Mouse (Mus musculus) intestine, embryonic 14.5 days (tissue): ENCODE measurements at regions not wholly inside any gene's neighbourhood (a gene's known extent, or its start where the extent isn't known, plus 50 kb on each side); places are given as distances from the start of the nearest gene placed in this dataset.
"Not testable (repeated sequence)": the region's sequence is repeated elsewhere in the genome, so short reads cannot be mapped to it uniquely, and the experiment has no call there.

Experiments used
- ATAC-seq: fragments of 200-750 bp; cut with Nextera tagmentation; replicated peaks from 2 replicates; pipeline ENCODE4 v1.8.0; 2017; ENCODE audit warnings: low read depth, moderate number of reproducible peaks, moderate TSS enrichment, moderate library complexity; ENCODE audit not compliant: low FRiP score, low TSS enrichment
- DNase-seq: peaks from one replicate; pipeline ENCODE4 v3.0.0-alpha.2; 2018; ENCODE audit warnings: low spot score
- H3K27ac ChIP-seq: fragments of 300-500 bp; sonication (generic); 2 replicates; pipeline ENCODE4 v1.5.1; 2014; ENCODE audit warnings: low read depth, mild to moderate bottlenecking, control low read depth
- H3K27me3 ChIP-seq: fragments of 300-500 bp; sonication (generic); replicated peaks from 2 replicates; pipeline ENCODE4 v1.6.1; 2014; ENCODE audit warnings: low read length, control low read depth; ENCODE audit not compliant: control insufficient read depth, insufficient read depth
- H3K36me3 ChIP-seq: fragments of 300-500 bp; sonication (generic); 2 replicates; pipeline ENCODE4 v1.6.1; 2014; ENCODE audit warnings: low read length, control low read depth; ENCODE audit not compliant: control insufficient read depth, insufficient read depth
- H3K4me1 ChIP-seq: fragments of 300-500 bp; sonication (generic); replicated peaks from 2 replicates; pipeline ENCODE4 v1.6.1; 2014; ENCODE audit warnings: low read length, control low read depth, mixed read lengths; ENCODE audit not compliant: control insufficient read depth, insufficient read depth
- H3K4me2 ChIP-seq: fragments of 300-500 bp; sonication (generic); 2 replicates; pipeline ENCODE4 v1.6.1; 2014; ENCODE audit warnings: low read length
- H3K4me3 ChIP-seq: fragments of 300-500 bp; sonication (generic); 2 replicates; pipeline ENCODE4 v1.5.1; 2014; ENCODE audit warnings: low read depth, low read length, control low read depth, mixed read lengths
- H3K9ac ChIP-seq: fragments of 300-500 bp; sonication (generic); 2 replicates; pipeline ENCODE4 v1.6.1; 2014; ENCODE audit warnings: mild to moderate bottlenecking, low read length
- H3K9me3 ChIP-seq: fragments of 300-500 bp; sonication (generic); 2 replicates; pipeline ENCODE4 v1.6.1; 2016; ENCODE audit warnings: low read length, control low read depth; ENCODE audit not compliant: control insufficient read depth
- WGBS: fragments of 180-500 bp; shearing (Covaris S2); extraction: QIAGEN DNeasy Blood & Tissue Kit; methylation state at CpG from one replicate; pipeline ENCODE4 v1.1.7; 2014; 5-methylcytosine and 5-hydroxymethylcytosine counted together

- ATAC-seq: no peak
- H3K4me3 ChIP-seq: no peak overlapping the region
- WGBS: 68% methylated on average over 3 of the region's 3 CpGs
- no peaks in the 10 kb centered on the region for H3K4me1 ChIP-seq
- no peak overlapping the region for H3K27ac ChIP-seq
- H3K9ac ChIP-seq: no peak overlapping the region
- H3K36me3 ChIP-seq: no peaks in the 10 kb centered on the region
- DNase-seq: no peak
- H3K9me3 ChIP-seq: no peaks in the 10 kb centered on the region
- no peak overlapping the region for H3K4me2 ChIP-seq
- H3K27me3 ChIP-seq: no peaks in the 10 kb centered on the region
Measured at GRCm38 (mm10) chr10:70847341-70847882, 191.6 kb upstream of the Phyhipl start.

DNA sequence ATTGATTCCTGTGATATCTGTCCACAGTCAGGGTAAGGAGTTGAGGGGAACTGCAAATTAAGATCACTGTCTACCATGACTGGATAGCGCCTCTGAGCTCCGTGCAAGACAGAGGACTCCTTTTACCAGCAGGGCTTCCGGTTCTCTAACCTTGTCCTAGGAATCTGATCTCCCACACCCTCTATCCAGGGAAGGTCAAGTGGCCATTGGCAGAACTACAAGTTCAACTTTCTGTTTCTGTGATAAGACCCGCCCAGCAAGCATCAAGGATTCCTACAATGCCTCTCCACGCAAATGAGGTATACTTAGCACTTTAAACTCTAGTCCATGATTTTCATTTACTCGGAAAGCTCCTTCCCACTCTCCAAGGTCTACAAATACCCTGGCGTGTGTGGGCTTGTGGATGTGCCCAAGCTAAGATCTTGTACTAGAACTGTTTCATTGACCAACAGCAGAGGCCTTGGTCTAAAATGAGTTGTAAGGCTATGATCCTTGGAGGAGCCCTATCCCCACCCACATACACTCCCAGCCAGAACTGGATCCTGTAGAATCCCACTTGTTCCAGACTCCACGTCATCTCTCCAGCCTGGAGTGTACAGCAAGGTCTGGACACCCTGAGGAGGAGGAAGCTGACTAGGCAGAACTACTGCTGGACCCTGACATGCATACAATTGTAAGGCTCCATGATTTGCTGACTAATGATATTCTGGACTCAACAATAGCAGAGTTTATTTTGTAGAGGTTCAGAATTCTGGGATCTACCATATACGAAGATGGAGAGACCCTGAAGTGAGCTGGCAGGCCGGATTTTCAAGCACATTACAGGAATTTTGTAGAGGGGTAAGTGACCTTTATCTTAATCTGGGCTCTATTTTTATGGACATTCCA lies 190.8 kb upstream of the Phyhipl start:
- no peak for ATAC-seq
- 89% methylated on average over 10 of the region's 10 CpGs for WGBS

GRCm38 (mm10) chr10:70843848-70844247 lies 188.1 kb upstream of the Phyhipl start:
- Histone ChIP-seq H3K4me3 (no peak overlapping the region), H3K9ac (no peak overlapping the region), H3K9me3 (no peaks in the 10 kb centered on the region), H3K36me3 (no peaks in the 10 kb centered on the region), H3K4me2 (no peak overlapping the region), H3K4me1 (no peaks in the 10 kb centered on the region), H3K27ac (no peak overlapping the region), H3K27me3 (no peaks in the 10 kb centered on the region)
- DNase-seq: no peak
- ATAC-seq: no peak
- WGBS: 68% methylated on average over 2 of the region's 2 CpGs

More for the DNA sequence above, 190.8 kb upstream of the Phyhipl start:
- Histone ChIP-seq H3K4me2 (no peak overlapping the region), H3K9me3 (no peaks in the 10 kb centered on the region), H3K4me3 (no peak overlapping the region), H3K36me3 (no peaks in the 10 kb centered on the region), H3K27ac (no peak overlapping the region), H3K4me1 (no peaks in the 10 kb centered on the region), H3K27me3 (no peaks in the 10 kb centered on the region), H3K9ac (no peak overlapping the region)
- no peak for DNase-seq

- no peaks in the 10 kb centered on the region for H3K27me3 ChIP-seq
- no peak for ATAC-seq
- 0 out of 2 replicates have a peak, but pooled peaks cover 4% of the 10 kb centered on the region for H3K9me3 ChIP-seq
- 90% methylated on average over 4 of the region's 4 CpGs for WGBS
- H3K4me2 ChIP-seq: no peak overlapping the region
- H3K36me3 ChIP-seq: no peaks in the 10 kb centered on the region
- H3K9ac ChIP-seq: no peak overlapping the region
- H3K27ac ChIP-seq: no peak overlapping the region
- no peak overlapping the region for H3K4me3 ChIP-seq
- no peak for DNase-seq
- no peaks in the 10 kb centered on the region for H3K4me1 ChIP-seq
Measured at GRCm38 (mm10) chr10:70842176-70842838, 186.5 kb upstream of the Phyhipl start.

DNA sequence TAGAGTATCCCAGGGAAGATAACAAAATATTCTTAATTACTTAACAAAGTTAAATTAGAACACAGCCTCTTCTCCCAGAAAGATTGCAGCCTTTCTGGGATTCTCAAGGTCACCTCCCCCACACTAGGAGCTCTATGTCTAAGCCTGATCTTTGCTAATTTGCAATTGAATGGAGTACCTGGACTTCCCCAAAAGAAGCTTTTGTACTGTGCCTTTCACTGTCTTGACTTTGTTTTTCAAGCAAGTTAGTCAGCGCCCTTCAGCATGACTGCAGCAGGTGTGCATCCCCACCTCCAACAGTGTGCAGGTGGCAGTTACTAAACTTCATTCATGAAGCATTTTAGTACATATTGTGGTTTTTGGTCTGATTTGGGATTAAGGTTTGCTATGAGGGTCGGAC lies 185.4 kb upstream of the Phyhipl start:
- not testable (repeated sequence) for H3K36me3 ChIP-seq, DNase-seq, H3K27me3 ChIP-seq, H3K9ac ChIP-seq, H3K27ac ChIP-seq, H3K4me3 ChIP-seq, H3K4me1 ChIP-seq, ATAC-seq, H3K4me2 ChIP-seq, H3K9me3 ChIP-seq
- WGBS: 98% methylated on average over 2 of the region's 2 CpGs

DNA sequence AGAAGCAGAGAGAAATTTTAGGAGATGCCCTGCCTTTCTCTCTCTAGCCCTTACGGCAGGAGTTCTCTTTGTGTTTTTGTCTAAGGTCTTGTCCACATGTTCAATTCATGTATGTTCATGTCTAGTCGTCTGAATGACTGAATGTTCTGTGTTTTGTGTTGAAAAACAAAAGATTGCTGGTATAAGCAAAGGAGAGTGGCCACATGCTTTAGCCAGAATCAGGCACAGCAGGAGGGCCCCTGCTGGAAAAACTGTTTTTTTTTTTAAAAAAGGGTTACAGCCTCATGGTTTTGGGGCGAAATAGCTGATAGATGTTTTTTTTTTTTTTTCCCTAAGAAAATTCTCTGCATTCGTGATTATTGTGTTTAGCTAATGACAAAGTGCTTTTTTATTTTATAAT lies 182.4 kb upstream of the Phyhipl start:
- Histone ChIP-seq H3K9me3 (0 out of 2 replicates have a peak, but pooled peaks cover 4% of the 10 kb centered on the region), H3K36me3 (no peaks in the 10 kb centered on the region), H3K27me3 (no peaks in the 10 kb centered on the region), H3K9ac (no peak overlapping the region), H3K27ac (no peak overlapping the region), H3K4me3 (no peak overlapping the region), H3K4me2 (no peak overlapping the region), H3K4me1 (no peaks in the 10 kb centered on the region)
- no peak for ATAC-seq
- 89% methylated on average over 4 of the region's 4 CpGs for WGBS
- DNase-seq: no peak

DNA sequence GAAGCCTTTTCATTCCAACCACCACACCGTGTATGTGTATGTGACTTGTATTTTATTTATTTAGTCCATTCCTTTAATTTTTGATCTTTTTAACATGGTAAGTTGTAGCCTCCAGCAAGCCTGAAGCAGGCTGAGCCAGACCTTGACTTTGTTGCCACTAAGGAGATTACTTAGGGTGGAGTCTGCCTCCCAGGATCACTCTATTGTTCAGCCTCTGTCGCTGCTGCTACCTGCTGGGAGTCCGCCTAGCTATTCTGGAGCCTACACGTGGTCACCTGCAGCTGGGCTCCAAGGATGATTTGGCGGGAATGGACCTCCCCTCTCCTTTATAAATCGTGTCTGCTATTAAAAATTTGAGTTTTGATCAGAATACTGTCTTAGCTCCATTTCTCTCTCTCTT lies 181.6 kb upstream of the Phyhipl start:
- ATAC-seq: no peak
- H3K4me3 ChIP-seq: no peak overlapping the region
- H3K27me3 ChIP-seq: no peaks in the 10 kb centered on the region
- H3K9me3 ChIP-seq: 0 out of 2 replicates have a peak, but pooled peaks cover 4% of the 10 kb centered on the region
- no peak overlapping the region for H3K27ac ChIP-seq
- no peak overlapping the region for H3K9ac ChIP-seq
- DNase-seq: no peak
- no peak overlapping the region for H3K4me2 ChIP-seq
- 88% methylated on average over 6 of the region's 6 CpGs for WGBS
- no peaks in the 10 kb centered on the region for H3K4me1 ChIP-seq
- H3K36me3 ChIP-seq: no peaks in the 10 kb centered on the region

DNA sequence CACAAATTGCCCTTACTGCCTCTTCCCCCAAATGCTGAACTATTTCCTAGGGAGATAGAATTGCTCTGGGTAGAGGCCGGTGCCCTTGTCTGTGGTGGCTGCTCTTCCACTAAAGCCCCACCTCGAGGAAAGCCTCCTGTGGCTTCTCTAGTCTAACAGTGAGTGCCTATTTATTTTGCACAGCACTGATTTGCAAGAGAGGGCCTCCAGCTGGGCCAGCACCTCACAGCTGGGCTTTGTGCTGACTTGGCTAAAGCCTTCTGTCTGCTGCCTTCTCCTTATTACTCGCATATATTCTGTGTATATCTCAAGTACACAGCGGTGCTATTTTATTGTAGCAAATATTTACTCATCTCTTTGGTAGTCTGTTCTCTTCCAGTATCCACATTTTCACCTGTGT lies 176.9 kb upstream of the Phyhipl start:
- no peaks in the 10 kb centered on the region for H3K4me1 ChIP-seq
- ATAC-seq: no peak
- no peak overlapping the region for H3K27ac ChIP-seq
- H3K36me3 ChIP-seq: no peaks in the 10 kb centered on the region
- no peaks in the 10 kb centered on the region for H3K9me3 ChIP-seq
- no peaks in the 10 kb centered on the region for H3K27me3 ChIP-seq
- no peak for DNase-seq
- no peak overlapping the region for H3K9ac ChIP-seq
- no peak overlapping the region for H3K4me3 ChIP-seq
- no peak overlapping the region for H3K4me2 ChIP-seq
- 44% methylated on average over 4 of the region's 4 CpGs for WGBS
